Mouse (Mus musculus): ENCODE results near the gene Stat5a.

DNA sequence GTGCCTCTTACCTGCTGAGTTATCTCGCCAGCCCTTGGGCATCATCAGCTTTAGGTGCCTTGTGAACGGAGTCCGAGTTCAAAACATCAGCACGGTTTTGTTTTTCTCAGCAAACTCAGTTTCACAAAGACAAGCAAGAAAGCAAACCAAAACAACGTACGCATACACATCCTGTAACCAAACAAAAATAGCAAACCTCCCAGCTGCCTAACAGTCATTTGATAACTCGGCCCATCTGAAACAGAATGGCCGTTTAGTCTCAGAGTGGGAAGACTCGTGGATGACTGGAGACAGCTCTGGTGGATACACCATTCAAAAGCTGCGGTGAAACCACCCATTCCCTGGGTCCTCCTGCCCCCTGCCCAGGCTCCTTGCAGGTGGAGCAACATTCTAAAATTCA lies 27.8 kb upstream of the Stat5a start:
- TF ChIP-seq MXI1 (IDR thresholded peaks at IDR 0.05; ENCODE audit: low read depth, low read length) (no peak), POLR2A (IDR thresholded peaks at IDR 0.05; ENCODE audit: low read depth, low read length) (no peak), MAX (IDR thresholded peaks at IDR 0.05; ENCODE audit: low read length) (no peak), ZMIZ1 (IDR thresholded peaks at IDR 0.05; ENCODE audit: low read depth, low read length) (no peak), E2F4 (IDR thresholded peaks at IDR 0.05; ENCODE audit: insufficient replicate concordance, low read depth, low read length) (no peak)
